Mouse (Mus musculus): ENCODE measurements at regions not wholly inside any gene's neighbourhood (a gene's known extent, or its start where the extent isn't known, plus 50 kb on each side); places are given as distances from the start of the nearest gene placed in this dataset.

DNA sequence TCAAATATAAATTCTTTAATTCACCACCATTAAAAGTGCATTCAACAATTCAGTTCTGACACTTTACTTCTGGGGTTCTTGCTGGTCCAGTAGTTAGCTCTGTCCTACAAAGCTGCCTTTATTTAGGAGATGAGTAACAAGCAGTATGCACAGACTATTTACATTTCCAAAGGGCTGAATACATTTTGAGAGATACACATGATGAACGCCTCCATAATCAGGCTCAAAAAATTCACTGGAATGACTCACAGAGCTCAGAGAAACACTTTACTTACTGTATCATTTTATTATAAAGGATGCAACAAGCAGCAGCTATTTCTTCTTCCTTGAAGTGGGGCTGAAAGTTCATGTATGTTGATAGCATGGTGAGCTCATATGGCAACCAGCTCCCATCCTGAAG lies 336.6 kb upstream of the Frg1 start:
- no peak overlapping the region for H3ac ChIP-seq (ENCODE audit: control insufficient read depth, insufficient read length, low read depth)
- no peaks in the 10 kb centered on the region for H3K27me3 ChIP-seq (ENCODE audit: control insufficient read depth, insufficient read depth, insufficient read length)
- no peak overlapping the region for H3K4me3 ChIP-seq (ENCODE audit: insufficient read depth, poor library complexity, severe bottlenecking)
- H3K79me2 ChIP-seq (ENCODE audit: control insufficient read depth, insufficient read depth) = no peaks in the 10 kb centered on the region
- no peaks in the 10 kb centered on the region for H3K36me3 ChIP-seq (ENCODE audit: control insufficient read depth, insufficient read depth)
- no peaks in the 10 kb centered on the region for H3K79me3 ChIP-seq (ENCODE audit: low read depth)
- TF ChIP-seq USF1 (IDR thresholded peaks at IDR 0.05; ENCODE audit: low read depth) = no peak
- no peak for TF ChIP-seq MAX (IDR thresholded peaks at IDR 0.05)
- no peak for TF ChIP-seq MYOG (IDR thresholded peaks at IDR 0.05; ENCODE audit: control insufficient read depth, extremely low read depth, insufficient read length)
- no peak for TF ChIP-seq MYOD1 (IDR thresholded peaks at IDR 0.05; ENCODE audit: control insufficient read depth, insufficient read length, low read depth)
- TF ChIP-seq CTCF (IDR thresholded peaks at IDR 0.05; ENCODE audit: control insufficient read depth, insufficient read depth, insufficient read length) = no peak
- no peak for TF ChIP-seq FOSL1 (IDR thresholded peaks at IDR 0.05; ENCODE audit: insufficient read depth, low read length, poor library complexity, severe bottlenecking)
- no peak for TF ChIP-seq CEBPB (IDR thresholded peaks at IDR 0.05; ENCODE audit: low read depth)

DNA sequence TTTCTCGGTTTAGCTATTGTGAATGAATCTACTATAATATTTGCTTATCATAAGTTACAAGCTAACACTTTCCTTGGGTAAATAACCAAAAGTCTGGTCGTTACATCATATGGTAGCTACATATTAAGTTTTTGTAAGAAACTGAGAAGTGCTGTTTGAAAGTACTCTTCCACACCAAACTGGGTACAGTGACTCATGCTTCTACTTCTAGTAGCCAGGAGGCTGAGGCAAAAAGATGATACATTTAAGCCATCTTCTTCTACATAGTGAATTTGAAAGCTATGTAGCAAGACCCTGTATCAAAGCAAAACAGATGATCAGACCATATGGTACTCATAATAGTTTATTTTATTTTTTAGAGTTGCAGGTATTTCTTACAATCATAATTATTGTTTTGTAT lies 335.8 kb upstream of the Frg1 start:
- TF ChIP-seq MYOD1 (IDR thresholded peaks at IDR 0.05; ENCODE audit: control insufficient read depth, insufficient read length, low read depth) (no peak), MAX (IDR thresholded peaks at IDR 0.05) (no peak), FOSL1 (IDR thresholded peaks at IDR 0.05; ENCODE audit: insufficient read depth, low read length, poor library complexity, severe bottlenecking) (no peak), CEBPB (IDR thresholded peaks at IDR 0.05; ENCODE audit: low read depth) (no peak), MYOG (IDR thresholded peaks at IDR 0.05; ENCODE audit: control insufficient read depth, extremely low read depth, insufficient read length) (no peak)
- Histone ChIP-seq H3K4me3 (ENCODE audit: insufficient read depth, poor library complexity, severe bottlenecking) (no peak overlapping the region), H3K79me3 (ENCODE audit: low read depth) (no peaks in the 10 kb centered on the region), H3K79me2 (ENCODE audit: control insufficient read depth, insufficient read depth) (no peaks in the 10 kb centered on the region), H3K36me3 (ENCODE audit: control insufficient read depth, insufficient read depth) (no peaks in the 10 kb centered on the region), H3ac (ENCODE audit: control insufficient read depth, insufficient read length, low read depth) (no peak overlapping the region), H3K27me3 (ENCODE audit: control insufficient read depth, insufficient read depth, insufficient read length) (no peaks in the 10 kb centered on the region)

DNA sequence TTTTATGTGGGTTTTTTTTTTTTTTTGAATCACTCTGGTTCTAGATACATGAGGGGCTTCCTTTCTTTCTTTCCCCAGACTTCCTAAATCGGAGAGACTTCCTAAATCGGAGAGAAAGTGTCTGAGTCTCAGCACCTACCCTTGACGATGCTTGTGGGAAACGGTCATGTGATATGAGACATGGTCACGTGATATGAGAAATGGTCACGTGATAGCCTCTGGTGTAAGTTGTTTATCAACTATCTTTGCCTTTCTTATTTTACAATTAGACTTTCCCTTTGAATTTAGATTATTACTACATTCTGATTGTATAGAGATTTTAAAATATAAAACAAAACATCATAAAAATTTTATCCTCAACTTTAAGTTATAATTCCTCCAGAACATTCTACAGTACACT lies 330.1 kb upstream of the Frg1 start:
- Histone ChIP-seq H3K4me3 (ENCODE audit: insufficient read depth, poor library complexity, severe bottlenecking) (no peak overlapping the region), H3ac (ENCODE audit: control insufficient read depth, insufficient read length, low read depth) (no peak overlapping the region), H3K27me3 (ENCODE audit: control insufficient read depth, insufficient read depth, insufficient read length) (no peaks in the 10 kb centered on the region), H3K79me3 (ENCODE audit: low read depth) (no peaks in the 10 kb centered on the region), H3K79me2 (ENCODE audit: control insufficient read depth, insufficient read depth) (no peaks in the 10 kb centered on the region), H3K36me3 (ENCODE audit: control insufficient read depth, insufficient read depth) (no peaks in the 10 kb centered on the region)
- no peak for TF ChIP-seq FOSL1 (IDR thresholded peaks at IDR 0.05; ENCODE audit: insufficient read depth, low read length, poor library complexity, severe bottlenecking)
- no peak for TF ChIP-seq CTCF (IDR thresholded peaks at IDR 0.05; ENCODE audit: control insufficient read depth, insufficient read depth, insufficient read length)
- peak; percentile 59 for TF ChIP-seq USF1 (IDR thresholded peaks at IDR 0.05; ENCODE audit: low read depth)
- no peak for TF ChIP-seq CEBPB (IDR thresholded peaks at IDR 0.05; ENCODE audit: low read depth)
- no peak for TF ChIP-seq MAX (IDR thresholded peaks at IDR 0.05)
- no peak for TF ChIP-seq MYOG (IDR thresholded peaks at IDR 0.05; ENCODE audit: control insufficient read depth, extremely low read depth, insufficient read length)
- TF ChIP-seq MYOD1 (IDR thresholded peaks at IDR 0.05; ENCODE audit: control insufficient read depth, insufficient read length, low read depth) = no peak

DNA sequence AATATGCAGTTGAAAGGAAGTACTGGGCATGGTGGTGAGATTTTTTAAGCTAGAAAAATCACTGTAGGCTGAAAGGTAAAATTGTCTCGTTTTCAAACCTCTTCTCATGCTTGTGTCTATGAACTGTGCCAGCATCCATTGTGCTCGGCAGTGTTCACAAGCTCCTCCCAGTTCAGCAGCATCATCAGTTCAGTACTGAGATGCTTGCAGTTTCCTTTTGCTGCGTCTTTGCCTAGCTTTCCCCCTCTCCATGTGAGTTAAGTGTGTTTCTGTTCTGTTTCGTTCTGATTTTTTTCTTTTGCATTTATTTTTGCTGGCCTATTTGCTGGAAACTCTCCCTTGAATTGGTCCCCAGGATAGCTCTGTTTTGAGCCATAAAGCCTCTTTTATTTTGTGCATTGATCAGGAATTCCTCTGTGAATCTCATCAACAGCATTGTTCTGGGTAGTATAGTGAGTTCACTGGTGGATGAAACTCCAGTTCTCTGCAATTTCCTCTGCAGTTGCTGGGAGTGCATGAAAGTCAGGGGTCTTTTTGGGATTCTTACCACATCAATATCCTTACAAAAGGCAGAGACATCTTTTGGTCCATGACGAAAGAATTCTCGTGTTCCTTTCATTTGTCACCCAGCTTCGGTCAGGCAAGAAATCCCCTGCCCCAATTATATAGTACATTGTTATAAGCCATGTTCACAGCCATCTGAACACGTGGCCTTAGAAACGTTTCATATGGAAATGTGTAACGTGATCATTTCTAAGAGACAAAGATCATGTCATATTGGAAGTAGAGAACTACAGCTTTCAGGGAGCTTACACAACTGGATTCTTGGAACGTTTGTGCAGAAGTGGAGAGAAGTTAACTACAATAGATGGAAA lies 326.2 kb upstream of the Frg1 start:
- Histone ChIP-seq H3K4me3 (ENCODE audit: insufficient read depth, poor library complexity, severe bottlenecking) (no peak overlapping the region), H3K79me2 (ENCODE audit: control insufficient read depth, insufficient read depth) (no peaks in the 10 kb centered on the region), H3K79me3 (ENCODE audit: low read depth) (no peaks in the 10 kb centered on the region), H3ac (ENCODE audit: control insufficient read depth, insufficient read length, low read depth) (no peak overlapping the region), H3K36me3 (ENCODE audit: control insufficient read depth, insufficient read depth) (no peaks in the 10 kb centered on the region), H3K27me3 (ENCODE audit: control insufficient read depth, insufficient read depth, insufficient read length) (no peaks in the 10 kb centered on the region)
- TF ChIP-seq MAX (IDR thresholded peaks at IDR 0.05) = no peak
- TF ChIP-seq FOSL1 (IDR thresholded peaks at IDR 0.05; ENCODE audit: insufficient read depth, low read length, poor library complexity, severe bottlenecking) = no peak
- TF ChIP-seq CEBPB (IDR thresholded peaks at IDR 0.05; ENCODE audit: low read depth) = no peak
- no peak for TF ChIP-seq MYOD1 (IDR thresholded peaks at IDR 0.05; ENCODE audit: control insufficient read depth, insufficient read length, low read depth)
- TF ChIP-seq MYOG (IDR thresholded peaks at IDR 0.05; ENCODE audit: control insufficient read depth, extremely low read depth, insufficient read length) = no peak
- no peak for TF ChIP-seq CTCF (IDR thresholded peaks at IDR 0.05; ENCODE audit: control insufficient read depth, insufficient read depth, insufficient read length)
- TF ChIP-seq USF1 (IDR thresholded peaks at IDR 0.05; ENCODE audit: low read depth) = no peak

DNA sequence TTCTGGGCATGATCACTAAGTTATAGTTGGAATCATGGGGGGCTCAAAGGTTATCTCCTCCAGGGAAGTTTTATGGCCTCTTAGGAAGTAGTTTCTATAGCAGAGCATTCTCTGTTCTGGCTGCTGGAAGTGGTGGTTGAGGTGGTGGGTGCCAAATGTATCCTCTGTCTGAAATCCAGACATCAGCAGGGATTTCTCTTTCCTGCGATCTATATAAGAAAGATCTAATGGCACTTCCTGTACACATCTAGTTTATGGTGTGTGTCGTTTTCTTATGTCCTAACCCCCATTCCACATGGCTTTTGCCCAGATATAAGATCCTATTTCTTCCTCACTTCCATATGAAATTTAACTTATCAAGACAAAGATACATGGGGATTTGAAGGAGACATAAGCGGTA lies 300.1 kb upstream of the Frg1 start:
- TF ChIP-seq USF1 (IDR thresholded peaks at IDR 0.05; ENCODE audit: low read depth) (no peak), MYOG (IDR thresholded peaks at IDR 0.05; ENCODE audit: control insufficient read depth, extremely low read depth, insufficient read length) (no peak), FOSL1 (IDR thresholded peaks at IDR 0.05; ENCODE audit: insufficient read depth, low read length, poor library complexity, severe bottlenecking) (no peak), CTCF (IDR thresholded peaks at IDR 0.05; ENCODE audit: control insufficient read depth, insufficient read depth, insufficient read length) (no peak), MYOD1 (IDR thresholded peaks at IDR 0.05; ENCODE audit: control insufficient read depth, insufficient read length, low read depth) (no peak), CEBPB (IDR thresholded peaks at IDR 0.05; ENCODE audit: low read depth) (no peak), MAX (IDR thresholded peaks at IDR 0.05) (no peak)
- Histone ChIP-seq H3ac (ENCODE audit: control insufficient read depth, insufficient read length, low read depth) (no peak overlapping the region), H3K4me3 (ENCODE audit: insufficient read depth, poor library complexity, severe bottlenecking) (no peak overlapping the region), H3K79me2 (ENCODE audit: control insufficient read depth, insufficient read depth) (no peaks in the 10 kb centered on the region), H3K27me3 (ENCODE audit: control insufficient read depth, insufficient read depth, insufficient read length) (no peaks in the 10 kb centered on the region), H3K36me3 (ENCODE audit: control insufficient read depth, insufficient read depth) (no peaks in the 10 kb centered on the region), H3K79me3 (ENCODE audit: low read depth) (no peaks in the 10 kb centered on the region)

Data from C2C12 (cell line).